Mouse (Mus musculus) midbrain, embryonic 12.5 days (tissue): Measurements from ENCODE around the gene Fhl3. TPM values are rescaled to one million over a fixed set of nuclear protein-coding genes. Genes with fewer than 3 reads are reported as not detected.
"Not testable (repeated sequence)": the region's sequence is repeated elsewhere in the genome, so short reads cannot be mapped to it uniquely, and the experiment has no call there.

Experiments used
- ATAC-seq: fragments of 200-750 bp; cut with Nextera tagmentation; 2 replicates; pipeline ENCODE4 v1.8.0; 2017; ENCODE audit warnings: low read depth, moderate TSS enrichment, moderate library complexity; ENCODE audit not compliant: low FRiP score
- H3K27ac ChIP-seq: fragments of 300-500 bp; sonication (generic); replicated peaks from 2 replicates; pipeline ENCODE4 v1.5.1; 2016; ENCODE audit warnings: mild to moderate bottlenecking
- H3K27me3 ChIP-seq: fragments of 300-500 bp; sonication (generic); 2 replicates; pipeline ENCODE4 v1.6.1; 2016; ENCODE audit warnings: mild to moderate bottlenecking
- H3K36me3 ChIP-seq: fragments of 300-500 bp; sonication (generic); 2 replicates; pipeline ENCODE4 v1.6.1; 2016
- H3K4me1 ChIP-seq: fragments of 300-500 bp; sonication (generic); 2 replicates; pipeline ENCODE4 v1.6.1; 2016
- H3K4me2 ChIP-seq: fragments of 300-500 bp; sonication (generic); replicated peaks from 2 replicates; pipeline ENCODE4 v1.6.1; 2016; ENCODE audit warnings: mild to moderate bottlenecking, moderate library complexity
- H3K4me3 ChIP-seq: fragments of 300-500 bp; sonication (generic); 2 replicates; pipeline ENCODE4 v1.5.1; 2016; ENCODE audit warnings: mild to moderate bottlenecking
- H3K9ac ChIP-seq: fragments of 300-500 bp; sonication (generic); replicated peaks from 2 replicates; pipeline ENCODE4 v1.6.1; 2016; ENCODE audit warnings: mild to moderate bottlenecking, moderate library complexity
- H3K9me3 ChIP-seq: fragments of 300-500 bp; sonication (generic); 2 replicates; pipeline ENCODE4 v1.6.1; 2016; ENCODE audit warnings: mild to moderate bottlenecking
- WGBS: fragments of 180-500 bp; shearing (Covaris S2); methylation state at CpG from one replicate; pipeline ENCODE4 v1.1.7; 2016; 5-methylcytosine and 5-hydroxymethylcytosine counted together
- polyA plus RNA-seq: library from polyadenylated mRNA; unstranded; fragments of >200 nt; fragmentation: Nextera tagmentation; extraction: Ambion mirVana; gene quantifications from 2 replicates; pipeline ENCODE4 v1.2.1, GENCODE M21; 2016

The Fhl3 gene
- polyA plus RNA-seq, 1 experiment from 2014 or later = 2.6 TPM

- H3K4me3 ChIP-seq = no peak overlapping the region
- ATAC-seq = no peak
- 7% methylated on average over 6 of the region's 6 CpGs for WGBS
- H3K27me3 ChIP-seq = peaks cover 44% of the 10 kb centered on the region
- H3K4me2 ChIP-seq = peak overlapping the region; percentile 29
- H3K27ac ChIP-seq = peak overlapping the region; percentile 39
- H3K36me3 ChIP-seq = no peaks in the 10 kb centered on the region
- H3K9me3 ChIP-seq = no peaks in the 10 kb centered on the region
- H3K4me1 ChIP-seq = peaks cover 60% of the 10 kb centered on the region
- H3K9ac ChIP-seq = peak overlapping the region; percentile 21; the same call in 1 of the 2 replicates
Observed at GRCm38 (mm10) chr4:124703881-124704796, 3.6 kb downstream of the Fhl3 start.

GRCm38 (mm10) chr4:124704797-124705474 lies 4.4 kb downstream of the Fhl3 start:
- 24% methylated on average over 11 of the region's 11 CpGs for WGBS
- H3K27me3 ChIP-seq = peaks cover 47% of the 10 kb centered on the region
- peak overlapping the region; percentile 39 for H3K27ac ChIP-seq
- ATAC-seq = no peak
- H3K9me3 ChIP-seq = no peaks in the 10 kb centered on the region
- no peaks in the 10 kb centered on the region for H3K36me3 ChIP-seq
- peak overlapping the region; percentile 29; the same call in 1 of the 2 replicates for H3K4me2 ChIP-seq
- peak overlapping the region; percentile 7; the same call in 1 of the 2 replicates for H3K9ac ChIP-seq
- H3K4me1 ChIP-seq = peaks cover 63% of the 10 kb centered on the region
- no peak overlapping the region for H3K4me3 ChIP-seq

- Histone ChIP-seq H3K36me3 (no peaks in the 10 kb centered on the region), H3K9ac (no peak overlapping the region), H3K9me3 (no peaks in the 10 kb centered on the region), H3K27ac (no peak overlapping the region), H3K4me1 (peaks cover 59% of the 10 kb centered on the region), H3K4me3 (no peak overlapping the region), H3K4me2 (no peak overlapping the region), H3K27me3 (peaks cover 50% of the 10 kb centered on the region)
- no peak for ATAC-seq
- 93% methylated on average over 23 of the region's 23 CpGs for WGBS
Observed at GRCm38 (mm10) chr4:124705661-124706269, 5.3 kb downstream of the Fhl3 start.

DNA sequence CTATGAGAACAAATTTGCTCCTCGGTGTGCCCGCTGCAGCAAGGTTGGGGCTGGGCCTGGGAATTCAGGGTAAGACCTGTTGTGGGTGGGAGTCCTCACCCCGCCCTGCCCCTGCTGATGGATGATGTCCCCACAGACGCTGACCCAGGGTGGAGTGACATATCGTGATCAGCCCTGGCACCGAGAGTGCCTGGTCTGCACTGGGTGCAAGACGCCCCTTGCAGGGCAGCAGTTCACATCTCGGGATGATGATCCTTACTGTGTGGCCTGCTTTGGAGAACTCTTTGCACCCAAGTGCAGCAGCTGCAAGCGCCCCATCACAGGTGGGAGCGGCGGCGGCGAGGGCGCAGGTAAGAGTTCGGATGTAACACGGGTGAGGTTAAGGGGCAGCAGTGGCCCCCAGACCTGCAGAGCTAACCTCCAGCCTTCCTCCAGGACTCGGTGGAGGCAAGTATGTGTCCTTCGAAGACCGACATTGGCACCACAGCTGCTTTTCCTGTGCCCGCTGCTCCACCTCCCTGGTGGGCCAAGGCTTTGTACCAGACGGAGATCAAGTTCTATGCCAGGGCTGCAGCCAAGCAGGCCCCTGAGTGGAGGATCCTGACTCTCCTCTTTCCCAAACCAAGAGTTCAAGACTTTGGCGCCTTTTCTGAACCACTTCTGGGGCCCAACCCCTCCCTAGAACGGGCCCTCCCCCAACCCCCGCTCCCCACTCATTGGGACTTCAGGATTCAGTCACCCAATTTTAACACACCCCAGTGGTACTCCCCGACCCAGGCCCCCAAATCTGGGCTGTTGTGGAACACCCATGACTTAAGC lies 7.1 kb downstream of the Fhl3 start:
- H3K4me2 ChIP-seq, H3K27ac ChIP-seq, ATAC-seq: not testable (repeated sequence)

GRCm38 (mm10) chr4:124708200-124708517 lies 7.7 kb downstream of the Fhl3 start:
- H3K4me1 ChIP-seq = peaks cover 39% of the 10 kb centered on the region
- 9% methylated on average over 1 of the region's 1 CpGs for WGBS
- not testable (repeated sequence) for H3K27ac ChIP-seq, H3K36me3 ChIP-seq, H3K4me3 ChIP-seq, H3K9me3 ChIP-seq, H3K9ac ChIP-seq, ATAC-seq
- peak overlapping the region; percentile 52; the same call in 1 of the 2 replicates for H3K4me2 ChIP-seq
- H3K27me3 ChIP-seq = peaks cover 34% of the 10 kb centered on the region

More for the DNA sequence above, 7.1 kb downstream of the Fhl3 start:
- Histone ChIP-seq H3K4me1 (peaks cover 41% of the 10 kb centered on the region), H3K27me3 (peaks cover 34% of the 10 kb centered on the region)
- not testable (repeated sequence) for H3K4me3 ChIP-seq, H3K9ac ChIP-seq, H3K9me3 ChIP-seq, H3K36me3 ChIP-seq
- 87% methylated on average over 25 of the region's 25 CpGs for WGBS

DNA sequence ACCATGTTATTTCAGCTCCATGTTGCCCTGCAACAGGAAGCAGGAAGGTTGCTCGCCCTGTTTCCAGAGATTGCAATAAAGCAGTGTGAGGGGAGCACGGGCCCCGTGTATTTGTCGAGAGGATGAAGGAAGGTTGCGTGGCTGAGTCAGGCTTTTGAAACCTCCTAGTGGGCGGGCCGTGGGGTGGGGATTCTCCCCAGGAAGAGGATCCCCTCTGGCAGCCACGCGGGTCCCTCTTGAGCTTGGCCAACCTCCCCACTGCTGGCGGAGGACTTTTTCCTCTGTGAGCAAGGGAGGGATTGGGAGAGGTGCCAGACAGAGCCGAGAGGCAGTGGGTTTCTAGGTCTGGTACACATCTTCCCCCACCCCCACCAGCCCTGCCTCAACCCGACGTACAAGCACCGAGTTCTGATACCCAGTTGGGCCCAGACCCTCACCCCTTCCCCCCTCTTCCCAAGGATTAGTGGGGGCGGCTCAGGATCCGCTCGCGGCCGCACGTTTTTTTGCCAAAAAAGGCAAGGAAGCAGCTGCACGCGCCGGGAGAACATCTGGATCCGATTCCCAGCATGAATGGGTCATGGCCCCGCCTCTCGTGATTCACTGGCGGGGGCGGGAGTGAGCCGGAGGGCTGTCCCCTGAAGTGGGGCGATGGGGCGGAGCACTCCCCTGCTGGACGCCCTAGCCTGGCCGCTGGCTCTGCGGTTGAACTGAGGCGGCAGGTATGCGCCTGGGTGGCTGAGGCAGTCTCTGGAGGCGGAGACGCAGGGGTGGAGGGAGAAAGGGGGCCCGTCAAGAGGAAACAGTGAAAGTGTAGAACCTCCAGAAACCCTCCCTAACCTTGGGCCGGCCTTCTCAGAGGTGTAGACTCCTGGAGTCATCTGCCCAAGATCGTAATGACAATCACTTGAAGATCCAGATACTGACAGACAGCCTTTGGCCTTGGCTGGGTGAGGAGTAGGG lies 8.3 kb downstream of the Fhl3 start:
- peak overlapping the region; percentile 52 for H3K4me2 ChIP-seq
- 2% methylated on average over 41 of the region's 41 CpGs for WGBS
- no peaks in the 10 kb centered on the region for H3K36me3 ChIP-seq
- H3K9me3 ChIP-seq = no peaks in the 10 kb centered on the region
- ATAC-seq = peak; percentile 39
- peaks cover 34% of the 10 kb centered on the region for H3K27me3 ChIP-seq
- H3K4me3 ChIP-seq = peak overlapping the region; percentile 26
- 0 out of 2 replicates have a peak overlapping the region, but pooled peaks have one; percentile 28 for H3K9ac ChIP-seq
- peaks cover 33% of the 10 kb centered on the region for H3K4me1 ChIP-seq
- H3K27ac ChIP-seq = peak overlapping the region; percentile 43; the same call in 1 of the 2 replicates

GRCm38 (mm10) chr4:124709961-124710446 lies 9.5 kb downstream of the Fhl3 start:
- H3K36me3 ChIP-seq = no peaks in the 10 kb centered on the region
- H3K9ac ChIP-seq = peak overlapping the region; percentile 39; the same call in 1 of the 2 replicates
- peaks cover 34% of the 10 kb centered on the region for H3K27me3 ChIP-seq
- 3% methylated on average over 18 of the region's 18 CpGs for WGBS
- no peaks in the 10 kb centered on the region for H3K9me3 ChIP-seq
- no peak for ATAC-seq
- no peak overlapping the region for H3K27ac ChIP-seq
- H3K4me1 ChIP-seq = peaks cover 24% of the 10 kb centered on the region
- H3K4me2 ChIP-seq = peak overlapping the region; percentile 49
- peak overlapping the region; percentile 19; the same call in 1 of the 2 replicates for H3K4me3 ChIP-seq

DNA sequence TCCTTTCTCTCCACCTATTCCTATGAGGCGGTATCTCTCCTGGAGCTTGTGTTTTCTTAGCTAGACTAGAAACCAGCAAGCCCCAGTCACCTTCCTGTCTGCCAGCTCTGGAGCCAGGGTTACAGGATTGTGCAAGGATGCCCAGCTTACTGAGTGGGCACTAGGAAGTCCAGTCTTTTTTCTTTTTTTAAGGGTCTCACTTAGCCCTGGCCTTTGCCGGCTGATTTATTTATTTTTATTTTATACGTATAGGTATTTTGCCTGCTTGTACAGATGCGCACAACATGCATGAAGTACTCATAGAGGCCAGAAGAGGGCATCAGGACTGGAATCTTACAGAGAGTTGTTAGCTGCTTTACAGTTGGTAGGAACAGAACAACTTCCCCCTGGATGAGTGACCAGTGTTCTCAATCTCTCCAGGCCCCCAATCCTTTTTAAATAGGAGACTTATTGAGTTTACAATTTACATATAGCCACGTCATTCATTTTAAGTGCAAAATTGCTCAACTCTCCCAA lies 10.3 kb downstream of the Fhl3 start:
- Histone ChIP-seq H3K9ac (no peak overlapping the region), H3K27ac (no peak overlapping the region), H3K4me2 (no peak overlapping the region), H3K36me3 (peaks cover 2% of the 10 kb centered on the region), H3K27me3 (peaks cover 34% of the 10 kb centered on the region), H3K9me3 (no peaks in the 10 kb centered on the region), H3K4me3 (no peak overlapping the region), H3K4me1 (peaks cover 30% of the 10 kb centered on the region)
- WGBS = 10% methylated on average over 5 of the region's 5 CpGs
- no peak for ATAC-seq

- H3K4me1 ChIP-seq = peaks cover 35% of the 10 kb centered on the region
- no peak for ATAC-seq
- H3K9ac ChIP-seq = no peak overlapping the region
- WGBS = 86% methylated on average over 6 of the region's 6 CpGs
- H3K9me3 ChIP-seq = no peaks in the 10 kb centered on the region
- peaks cover 26% of the 10 kb centered on the region for H3K27me3 ChIP-seq
- no peak overlapping the region for H3K4me2 ChIP-seq
- H3K36me3 ChIP-seq = peaks cover 14% of the 10 kb centered on the region
- H3K4me3 ChIP-seq = no peak overlapping the region
- H3K27ac ChIP-seq = no peak overlapping the region
Observed at GRCm38 (mm10) chr4:124712618-124713017, 12.1 kb downstream of the Fhl3 start.

DNA sequence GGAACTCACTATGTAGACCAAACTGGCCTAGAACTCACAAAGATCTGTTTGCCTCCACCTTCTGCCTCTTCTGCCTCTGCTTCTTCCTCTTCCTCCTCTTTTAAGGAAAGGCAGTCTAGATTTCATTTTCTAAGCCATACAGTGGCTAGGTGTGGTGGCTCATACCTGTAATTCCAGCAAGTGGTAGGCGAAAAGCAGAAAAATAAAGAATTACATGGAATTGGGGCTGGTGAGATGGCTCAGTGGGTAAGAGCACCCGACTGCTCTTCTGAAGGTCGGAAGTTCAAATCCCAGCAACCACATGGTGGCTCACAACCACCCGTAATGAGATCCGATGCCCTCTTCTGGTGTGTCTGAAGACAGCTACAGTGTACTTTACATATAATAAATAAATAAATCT lies 13.3 kb downstream of the Fhl3 start:
- not testable (repeated sequence) for ATAC-seq, H3K4me3 ChIP-seq, H3K9me3 ChIP-seq, H3K4me2 ChIP-seq, H3K27ac ChIP-seq, H3K9ac ChIP-seq
- peaks cover 29% of the 10 kb centered on the region for H3K4me1 ChIP-seq
- peaks cover 19% of the 10 kb centered on the region for H3K27me3 ChIP-seq
- WGBS = 78% methylated on average over 5 of the region's 5 CpGs
- H3K36me3 ChIP-seq = peaks cover 26% of the 10 kb centered on the region
